Mouse (Mus musculus): ENCODE measurements around the gene Gm21094. TPM values are rescaled to one million over a fixed set of nuclear protein-coding genes. Genes with fewer than 3 reads are reported as not detected.

Gm21094 gene
- polyA plus RNA-seq (2014; fragmentation: Illumina TruSeq; extraction: RNeasy Lipid Tissue Mini Kit (QIAGEN cat#74804); ENCODE audit: low read depth, low replicate concordance), result 2.8 TPM

GRCm38 (mm10) chrY:32620343-32620742 lies at the start of gene Gm21094:
Gm21094 (minus strand) TSS chrY:32620443.

